Mouse (Mus musculus) adrenal gland, adult 2 months (tissue): Measurements from ENCODE around the gene Tnks2. TPM values are rescaled to one million over a fixed set of nuclear protein-coding genes. Genes with fewer than 3 reads are reported as not detected.

Experiments used
- DNase-seq: peaks from one replicate; pipeline ENCODE4 v3.0.0; 2021
- polyA plus RNA-seq: library from polyadenylated mRNA; depleted of rRNA; stranded (reverse); fragments of >200 nt; gene quantifications from 2 replicates; pipeline ENCODE4 v1.2.3, GENCODE M21; 2012; rRNA removed
- total RNA-seq, 2 experiments: library from RNA; stranded (reverse); gene quantifications; 2 replicates each; pipeline ENCODE4 v1.2.3; 2021

The Tnks2 gene
- total and polyA plus RNA-seq, 3 experiments = 17.4 to 99.1 (median 86.4) TPM

DNA sequence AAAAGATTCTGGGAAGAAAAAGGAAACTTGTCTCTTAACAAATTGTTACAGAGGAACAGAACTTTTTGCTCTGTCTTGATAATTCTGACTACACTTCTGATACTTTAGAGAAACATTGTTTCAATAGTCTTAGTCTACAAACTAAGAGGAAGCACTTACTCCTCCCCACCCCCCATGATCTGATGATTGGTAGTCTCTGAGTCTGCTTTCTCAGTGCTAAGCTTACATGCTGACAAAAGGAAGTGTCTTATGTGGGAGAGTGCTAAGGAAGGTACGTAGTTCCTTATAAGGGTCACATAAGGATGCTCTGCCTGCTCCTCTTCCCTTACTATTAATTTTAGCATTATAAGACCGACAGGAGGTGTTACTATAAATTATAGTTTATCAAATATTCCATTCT, 98.6 kb downstream of the Tnks2 start:
- DNase-seq = no peak

DNA sequence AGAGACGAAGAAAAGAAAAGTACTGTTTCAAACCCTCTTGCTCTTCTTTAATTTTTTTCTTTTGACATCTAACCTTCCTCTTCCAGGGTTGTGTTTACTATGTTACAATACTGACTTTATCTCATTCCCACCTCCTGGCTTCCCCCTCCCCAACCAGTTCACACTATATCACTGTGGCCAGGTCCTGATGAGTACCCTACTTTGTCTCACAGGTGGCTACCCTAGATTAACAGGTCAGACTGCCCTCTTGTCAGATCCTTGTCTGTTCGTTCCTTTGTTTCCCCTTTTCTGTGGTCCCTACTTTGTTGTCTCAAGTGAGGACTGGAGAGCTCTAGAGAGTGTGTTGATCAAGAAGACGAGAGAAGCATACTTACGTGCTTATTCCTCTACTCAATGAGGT, 102.3 kb downstream of the Tnks2 start:
- DNase-seq = no peak

DNA sequence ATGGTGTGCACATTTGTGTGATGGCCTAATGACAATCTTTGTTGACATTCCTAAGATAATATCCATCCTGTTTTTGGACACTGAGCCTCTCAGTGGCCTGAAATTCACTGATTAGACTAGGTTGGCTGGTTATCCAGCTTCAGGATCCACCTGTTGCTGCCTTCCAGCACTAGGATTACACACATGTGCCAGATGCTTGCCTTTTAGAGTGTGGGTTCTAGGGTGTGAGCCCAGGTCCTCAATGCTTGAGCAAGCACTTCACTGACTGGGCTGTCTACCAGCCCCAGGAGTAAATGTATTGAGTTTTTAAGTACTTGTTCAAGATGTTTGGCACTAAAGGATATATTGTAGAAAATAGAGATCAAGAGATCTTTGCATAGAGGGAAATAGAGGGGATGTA, 104.0 kb downstream of the Tnks2 start:
- no peak for DNase-seq

GRCm38 (mm10) chr19:36940064-36940463, 106.0 kb downstream of the Tnks2 start:
- no peak for DNase-seq

Other genes with a start within 250 kb of the Tnks2 start
- 10 to 100 TPM; 20.2 to 43.2 TPM for gene Ppp1r3c, start 97.6 kb upstream of the Tnks2 start, total RNA-seq
- gene Ppp1r3c, start 97.6 kb upstream of the Tnks2 start, polyA plus RNA-seq = 3.1 and 3.9 TPM in 2 replicates
- 1 to 10 TPM; 1.8 to 5.6 TPM for gene Fgfbp3, start 85.4 kb downstream of the Tnks2 start, total RNA-seq
- gene Fgfbp3, start 85.4 kb downstream of the Tnks2 start, polyA plus RNA-seq = 17.5 and 25.0 TPM in 2 replicates
- gene Btaf1, start 91.8 kb downstream of the Tnks2 start, total RNA-seq = 10 to 100 TPM; 22.9 to 28.2 TPM
- 1.7 and 2.4 TPM in 2 replicates for gene Btaf1, start 91.8 kb downstream of the Tnks2 start, polyA plus RNA-seq